Mouse (Mus musculus) brown adipose tissue, adult 24 weeks (tissue): ENCODE results near the gene Cox4i2. TPM values are rescaled to one million over a fixed set of nuclear protein-coding genes. Genes with fewer than 3 reads are reported as not detected.

Source experiments
- H3K27ac ChIP-seq: fragments of 200-500 bp; replicated peaks from 2 replicates; pipeline ENCODE4 v1.5.1; 2012; ENCODE audit warnings: low read depth, mild to moderate bottlenecking, low read length
- H3K4me1 ChIP-seq: fragments of 200-500 bp; 2 replicates; pipeline ENCODE4 v1.6.1; 2012; ENCODE audit warnings: low read length, mixed read lengths; ENCODE audit not compliant: control insufficient read depth, insufficient read depth, insufficient read length
- H3K4me3 ChIP-seq: fragments of 200-500 bp; 2 replicates; pipeline ENCODE4 v1.5.1; 2012; ENCODE audit warnings: low read depth, mild to moderate bottlenecking, low read length, moderate library complexity; ENCODE audit not compliant: insufficient read depth
- polyA plus RNA-seq: library from polyadenylated mRNA; stranded (reverse); fragments of >200 nt; gene quantifications from 2 replicates; pipeline ENCODE4 v1.2.4, GENCODE M21; 2012; ENCODE audit not compliant: missing spikeins, insufficient read depth, insufficient read length

Gene Cox4i2
- polyA plus RNA-seq, 1 experiment = 8.7 TPM

DNA sequence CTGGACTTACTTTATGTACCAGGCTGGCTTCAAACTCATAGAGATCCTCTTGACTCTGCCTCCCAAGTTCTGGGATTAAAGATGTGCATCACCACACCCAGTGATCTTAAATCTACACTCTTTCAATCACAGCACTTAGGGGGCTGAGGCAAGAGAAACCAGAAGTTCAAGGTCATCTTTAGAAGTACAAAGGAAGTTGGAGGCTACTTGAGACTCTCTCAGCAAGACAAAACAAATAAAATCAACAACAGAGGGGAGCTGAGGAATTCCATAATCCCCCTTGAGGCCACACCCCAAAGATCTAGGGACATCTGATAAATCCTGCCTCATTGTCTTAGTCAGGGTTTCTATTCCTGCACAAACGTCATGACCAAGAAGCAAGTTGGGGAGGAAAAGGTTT is 18.3 kb downstream of the Cox4i2 start:
- Histone ChIP-seq H3K27ac (no peak overlapping the region), H3K4me3 (no peak overlapping the region), H3K4me1 (no peaks in the 10 kb centered on the region)

DNA sequence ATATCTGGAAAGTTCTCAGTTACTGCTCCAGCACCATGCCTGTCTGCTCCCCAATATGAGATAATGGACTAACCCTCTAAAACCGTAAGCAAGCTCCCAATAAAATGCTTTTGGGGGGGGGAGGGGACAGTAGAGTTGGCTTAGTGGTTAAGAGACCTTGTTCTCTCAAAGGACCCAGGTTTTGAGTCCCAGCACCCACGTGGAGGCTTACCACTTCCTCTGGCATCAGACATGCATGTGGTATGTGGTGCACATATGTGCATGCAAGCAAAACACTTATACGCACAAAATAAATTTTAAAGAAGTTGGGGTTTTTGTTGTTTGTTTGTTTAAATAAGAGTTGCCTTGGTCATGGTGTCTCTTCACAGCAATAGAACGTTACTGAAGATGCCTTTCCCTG is 21.4 kb downstream of the Cox4i2 start:
- no peak overlapping the region for H3K4me3 ChIP-seq
- no peaks in the 10 kb centered on the region for H3K4me1 ChIP-seq
- no peak overlapping the region for H3K27ac ChIP-seq

- Histone ChIP-seq H3K4me1 (peaks cover 5% of the 10 kb centered on the region), H3K27ac (no peak overlapping the region), H3K4me3 (no peak overlapping the region)
Observed at GRCm38 (mm10) chr2:152776019-152776418, 22.0 kb downstream of the Cox4i2 start.

GRCm38 (mm10) chr2:152776435-152776834 is 22.5 kb downstream of the Cox4i2 start:
- Histone ChIP-seq H3K27ac (no peak overlapping the region), H3K4me3 (no peak overlapping the region), H3K4me1 (peaks cover 9% of the 10 kb centered on the region)

- Histone ChIP-seq H3K27ac (no peak overlapping the region), H3K4me3 (no peak overlapping the region), H3K4me1 (peaks cover 15% of the 10 kb centered on the region)
Observed at GRCm38 (mm10) chr2:152777081-152777480, 23.1 kb downstream of the Cox4i2 start.

DNA sequence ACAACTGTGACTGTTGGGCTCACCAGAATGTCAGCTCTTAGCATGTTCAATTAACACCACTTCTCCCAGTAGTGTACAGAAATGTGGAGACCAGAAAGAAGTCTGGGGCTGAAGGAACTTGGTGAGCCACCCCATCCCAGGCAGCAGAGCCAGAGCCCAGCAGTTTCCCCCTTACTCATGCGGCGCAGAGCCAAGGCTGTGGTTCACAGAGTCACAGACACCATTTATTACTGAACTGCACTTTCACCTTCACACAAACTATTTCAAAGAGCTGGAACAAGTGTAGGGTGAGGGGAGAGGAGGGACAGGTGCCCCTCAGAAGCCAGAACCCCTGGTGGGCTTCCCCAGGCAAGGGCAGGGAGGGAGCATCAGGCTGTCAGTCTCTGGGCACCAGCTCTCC is 26.5 kb downstream of the Cox4i2 start:
- H3K4me1 ChIP-seq = peaks cover 28% of the 10 kb centered on the region
- H3K4me3 ChIP-seq = no peak overlapping the region
- H3K27ac ChIP-seq = no peak overlapping the region

DNA sequence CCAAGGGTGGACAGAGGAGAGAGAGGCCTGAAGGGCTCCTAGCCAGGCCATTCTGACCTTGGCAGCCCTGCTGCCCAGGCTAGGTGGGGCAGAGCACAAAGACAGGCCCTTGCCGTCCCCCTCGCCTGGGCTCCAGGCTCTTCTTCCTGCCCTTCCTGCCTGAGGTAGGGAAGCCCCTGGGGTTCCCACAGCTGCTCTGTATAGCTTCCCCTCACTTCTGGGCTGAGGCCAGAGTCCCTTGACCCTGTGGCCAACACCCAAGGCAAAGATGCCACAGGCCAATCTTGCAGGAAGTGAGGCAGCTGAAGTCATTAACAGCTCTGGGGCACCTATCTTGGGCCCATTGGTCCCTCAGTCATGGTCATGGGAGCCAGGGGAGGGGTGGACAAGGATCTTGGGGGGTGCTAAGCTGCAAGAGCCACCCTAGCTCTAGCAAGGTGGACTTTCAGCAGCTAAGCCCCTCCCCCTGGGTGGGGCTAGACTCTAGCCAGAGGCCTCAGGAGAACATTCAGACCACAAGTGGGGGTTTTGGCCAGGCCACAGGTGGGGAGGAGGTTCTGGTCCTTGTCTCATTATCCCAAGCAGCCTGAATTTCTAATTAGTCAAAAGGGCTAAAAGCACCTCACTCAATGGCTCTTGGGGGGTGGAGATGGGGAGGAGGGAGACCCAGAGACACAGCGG is 27.2 kb downstream of the Cox4i2 start:
- H3K4me3 ChIP-seq = no peak overlapping the region
- peaks cover 35% of the 10 kb centered on the region for H3K4me1 ChIP-seq
- no peak overlapping the region for H3K27ac ChIP-seq

- Histone ChIP-seq H3K27ac (no peak overlapping the region), H3K4me1 (peaks cover 36% of the 10 kb centered on the region), H3K4me3 (no peak overlapping the region)
Observed at GRCm38 (mm10) chr2:152782656-152783055, 28.7 kb downstream of the Cox4i2 start.

DNA sequence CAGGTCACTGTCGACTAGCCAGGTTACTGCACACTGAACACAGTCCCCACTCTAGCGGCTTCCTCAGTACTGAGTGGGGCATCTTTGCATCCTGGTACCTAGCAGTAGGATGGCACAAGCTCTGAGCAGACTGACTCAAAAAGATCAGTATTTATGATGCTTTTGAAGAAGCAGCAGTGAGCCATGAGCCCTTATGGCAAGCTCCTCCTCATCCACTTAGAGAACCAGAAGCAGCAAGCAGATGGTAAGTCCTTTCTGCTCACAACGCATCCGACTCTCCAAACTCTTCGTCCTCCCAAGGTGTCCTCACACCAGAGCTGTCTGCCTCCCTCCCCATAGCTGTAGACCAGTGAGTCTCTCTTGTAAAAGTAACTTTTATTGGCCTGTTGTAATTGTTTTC is 29.3 kb downstream of the Cox4i2 start:
- Histone ChIP-seq H3K4me3 (no peak overlapping the region), H3K27ac (no peak overlapping the region), H3K4me1 (peaks cover 40% of the 10 kb centered on the region)

GRCm38 (mm10) chr2:152784640-152785039 is 30.7 kb downstream of the Cox4i2 start:
- Histone ChIP-seq H3K4me1 (peaks cover 53% of the 10 kb centered on the region), H3K27ac (peak overlapping the region; percentile 98), H3K4me3 (no peak overlapping the region)

DNA sequence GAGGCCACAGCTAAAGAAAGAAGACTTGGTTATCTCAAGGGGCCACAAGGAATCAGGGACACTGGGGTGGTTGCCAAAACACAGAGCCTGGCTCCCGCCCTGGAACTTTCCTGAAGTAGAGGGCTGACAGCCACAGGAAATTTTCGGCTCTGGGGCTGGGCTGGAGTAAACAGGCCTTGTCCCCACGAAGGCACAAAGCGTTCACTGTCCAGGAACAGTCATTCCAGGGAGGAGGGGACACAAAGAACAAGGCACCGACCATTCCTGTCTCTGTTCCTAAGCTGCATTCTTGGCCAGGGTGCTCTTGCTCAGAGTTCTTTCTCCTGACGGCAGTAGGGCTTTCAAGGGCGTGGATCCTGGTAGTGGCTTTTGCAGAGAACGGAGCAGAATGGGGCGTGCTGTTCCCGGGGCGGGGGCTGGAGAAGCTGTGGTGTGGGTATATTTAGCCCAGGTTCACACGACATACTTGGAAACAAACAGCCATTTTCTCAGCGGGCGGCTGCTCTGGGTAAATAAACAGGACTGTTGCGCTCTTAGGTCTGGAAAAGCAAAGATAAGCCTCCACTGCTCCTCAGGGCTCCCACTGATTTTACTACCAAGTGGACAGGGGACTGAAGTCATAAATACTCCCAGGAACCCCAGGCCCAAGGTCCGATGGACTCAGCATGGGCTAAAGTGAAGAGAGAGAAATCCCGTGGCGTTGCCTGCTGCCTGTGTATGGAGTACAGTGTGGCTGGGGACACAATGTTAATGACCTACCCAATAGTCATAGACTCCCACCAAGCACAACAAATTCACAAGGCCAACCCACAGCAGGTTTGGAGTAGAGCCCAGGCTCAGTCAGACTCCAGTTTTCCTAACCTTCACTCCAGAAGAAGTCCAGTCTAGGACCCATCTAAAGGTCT is 31.7 kb downstream of the Cox4i2 start:
- H3K4me3 ChIP-seq = peak overlapping the region; percentile 6; the same call in 1 of the 2 replicates
- peaks cover 61% of the 10 kb centered on the region for H3K4me1 ChIP-seq
- H3K27ac ChIP-seq = peak overlapping the region; percentile 98

GRCm38 (mm10) chr2:152787136-152787535 is 33.2 kb downstream of the Cox4i2 start:
- peak overlapping the region; percentile 56 for H3K27ac ChIP-seq
- H3K4me1 ChIP-seq = peaks cover 61% of the 10 kb centered on the region

GRCm38 (mm10) chr2:152787543-152787942 is 33.6 kb downstream of the Cox4i2 start:
- peaks cover 61% of the 10 kb centered on the region for H3K4me1 ChIP-seq
- H3K27ac ChIP-seq = peak overlapping the region; percentile 52

More at GRCm38 (mm10) chr2:152787136-152787535, 33.2 kb downstream of the Cox4i2 start:
- H3K4me3 ChIP-seq = no peak overlapping the region

GRCm38 (mm10) chr2:152788892-152789421 is 35.0 kb downstream of the Cox4i2 start:
- peaks cover 73% of the 10 kb centered on the region for H3K4me1 ChIP-seq
- no peak overlapping the region for H3K4me3 ChIP-seq

More at GRCm38 (mm10) chr2:152787543-152787942, 33.6 kb downstream of the Cox4i2 start:
- H3K4me3 ChIP-seq = no peak overlapping the region

DNA sequence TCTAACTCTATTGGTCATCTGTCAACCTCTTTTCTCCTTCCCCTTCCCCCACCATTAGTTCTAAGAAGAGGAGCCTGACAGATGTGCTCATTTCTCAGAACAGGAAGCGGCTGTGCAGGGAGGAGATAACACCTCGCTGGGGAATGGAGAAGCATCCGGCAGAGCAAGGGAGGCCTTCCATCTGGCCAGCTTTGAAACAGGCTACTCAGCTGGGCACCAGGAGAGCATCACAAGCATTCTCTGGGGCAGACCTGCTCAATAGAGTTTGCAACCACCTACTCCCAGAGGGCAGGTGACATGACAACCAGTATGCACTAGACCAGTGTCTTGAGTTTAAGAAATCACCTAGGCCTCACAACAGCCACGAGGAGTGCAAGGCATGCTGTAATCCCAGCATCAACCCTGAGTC is 35.6 kb downstream of the Cox4i2 start:
- Histone ChIP-seq H3K27ac (peak overlapping the region; percentile 88), H3K4me3 (no peak overlapping the region), H3K4me1 (peaks cover 77% of the 10 kb centered on the region)

More at GRCm38 (mm10) chr2:152788892-152789421, 35.0 kb downstream of the Cox4i2 start:
- peak overlapping the region; percentile 88 for H3K27ac ChIP-seq
